Mouse (Mus musculus) lung, adult 2 months (tissue): ENCODE data around the gene Galnt17. TPM values are rescaled to one million over a fixed set of nuclear protein-coding genes. Genes with fewer than 3 reads are reported as not detected.

ENCODE experiments used
- DNase-seq: peaks from one replicate; pipeline ENCODE4 v3.0.0; 2022
- H3K4me1 ChIP-seq: fragments of 200-500 bp; 2 replicates; pipeline ENCODE4 v1.6.1; 2011; ENCODE audit warnings: low read length; ENCODE audit not compliant: control insufficient read depth, insufficient read depth
- H3K4me3 ChIP-seq: fragments of 200-500 bp; replicated peaks from 2 replicates; pipeline ENCODE3; 2011; ENCODE audit warnings: low read depth, mild to moderate bottlenecking, control low read depth, low read length; ENCODE audit errors: extremely low read depth
- CTCF ChIP-seq: fragments of 200-500 bp; IDR thresholded peaks from 2 replicates; pipeline ENCODE4 v1.5.1; 2011; ENCODE audit warnings: mild to moderate bottlenecking, low read length, control low read depth; ENCODE audit not compliant: insufficient read depth
- POLR2A ChIP-seq: fragments of 200-500 bp; IDR thresholded peaks from 2 replicates; pipeline ENCODE4 v1.6.1; 2011; ENCODE audit warnings: low read depth, mild to moderate bottlenecking, control low read depth, low read length, borderline replicate concordance; ENCODE audit errors: extremely low read depth
- WGBS: fragments of 180-500 bp; shearing (Covaris S2); methylation state at CpG from one replicate; pipeline ENCODE4 v1.1.7; 2018; 5-methylcytosine and 5-hydroxymethylcytosine counted together
- polyA plus RNA-seq: library from polyadenylated mRNA; depleted of rRNA; stranded (reverse); fragments of >200 nt; gene quantifications from 2 replicates; pipeline ENCODE4 v1.2.3, GENCODE M21; 2012

Galnt17 gene
- polyA plus RNA-seq, 1 experiment, result 2.5 TPM

- 57% methylated on average over 4 of the region's 4 CpGs for WGBS
- H3K4me3 ChIP-seq, result no peak overlapping the region
- no peak for DNase-seq
- H3K4me1 ChIP-seq, result no peaks in the 10 kb centered on the region
- TF ChIP-seq POLR2A (no peak), CTCF (no peak)
Measured at GRCm38 (mm10) chr5:131241689-131242088, 66.6 kb downstream of the Galnt17 start.

GRCm38 (mm10) chr5:131239813-131240212 is 68.5 kb downstream of the Galnt17 start:
- WGBS, result 92% methylated on average over 3 of the region's 3 CpGs
- H3K4me3 ChIP-seq, result no peak overlapping the region
- no peaks in the 10 kb centered on the region for H3K4me1 ChIP-seq
- no peak for DNase-seq
- TF ChIP-seq CTCF (no peak), POLR2A (no peak)

GRCm38 (mm10) chr5:131236906-131237305 is 71.4 kb downstream of the Galnt17 start:
- H3K4me1 ChIP-seq, result no peaks in the 10 kb centered on the region
- H3K4me3 ChIP-seq, result no peak overlapping the region
- 80% methylated on average over 8 of the region's 8 CpGs for WGBS
- no peak for TF ChIP-seq CTCF
- DNase-seq, result no peak

GRCm38 (mm10) chr5:131233828-131234227 is 74.5 kb downstream of the Galnt17 start:
- 73% methylated on average over 8 of the region's 8 CpGs for WGBS
- no peak overlapping the region for H3K4me3 ChIP-seq
- no peak for TF ChIP-seq POLR2A
- TF ChIP-seq CTCF, result no peak
- DNase-seq, result no peak
- no peaks in the 10 kb centered on the region for H3K4me1 ChIP-seq

GRCm38 (mm10) chr5:131231060-131231459 is 77.2 kb downstream of the Galnt17 start:
- 59% methylated on average over 11 of the region's 11 CpGs for WGBS
- TF ChIP-seq CTCF (no peak), POLR2A (no peak)
- Histone ChIP-seq H3K4me3 (no peak overlapping the region), H3K4me1 (no peaks in the 10 kb centered on the region)
- no peak for DNase-seq

- 51% methylated on average over 10 of the region's 10 CpGs for WGBS
- no peak for DNase-seq
- no peak overlapping the region for H3K4me3 ChIP-seq
- no peaks in the 10 kb centered on the region for H3K4me1 ChIP-seq
- TF ChIP-seq CTCF, result no peak
Measured at GRCm38 (mm10) chr5:131229744-131230143, 78.6 kb downstream of the Galnt17 start.

GRCm38 (mm10) chr5:131223416-131223815 is 84.9 kb downstream of the Galnt17 start:
- no peak for DNase-seq
- Histone ChIP-seq H3K4me1 (no peaks in the 10 kb centered on the region), H3K4me3 (no peak overlapping the region)
- no peak for TF ChIP-seq POLR2A
- TF ChIP-seq CTCF, result no peak
- WGBS, result 55% methylated on average over 1 of the region's 1 CpGs

- TF ChIP-seq CTCF, result no peak
- no peak for TF ChIP-seq POLR2A
- H3K4me3 ChIP-seq, result no peak overlapping the region
- 84% methylated on average over 10 of the region's 10 CpGs for WGBS
- DNase-seq, result no peak
- no peaks in the 10 kb centered on the region for H3K4me1 ChIP-seq
Measured at GRCm38 (mm10) chr5:131222498-131223244, 85.6 kb downstream of the Galnt17 start.

GRCm38 (mm10) chr5:131218221-131218620 is 90.1 kb downstream of the Galnt17 start:
- DNase-seq, result no peak

GRCm38 (mm10) chr5:131211618-131212017 is 96.7 kb downstream of the Galnt17 start:
- no peak for DNase-seq
- 56% methylated on average over 3 of the region's 3 CpGs for WGBS
- TF ChIP-seq POLR2A (no peak), CTCF (no peak)

More at GRCm38 (mm10) chr5:131218221-131218620, 90.1 kb downstream of the Galnt17 start:
- TF ChIP-seq CTCF (no peak), POLR2A (no peak)
- 72% methylated on average over 3 of the region's 3 CpGs for WGBS
- Histone ChIP-seq H3K4me1 (no peaks in the 10 kb centered on the region), H3K4me3 (no peak overlapping the region)

More at GRCm38 (mm10) chr5:131211618-131212017, 96.7 kb downstream of the Galnt17 start:
- Histone ChIP-seq H3K4me1 (no peaks in the 10 kb centered on the region), H3K4me3 (no peak overlapping the region)
